Mouse (Mus musculus) heart, embryonic 15.5 days (tissue): ENCODE measurements at regions not wholly inside any gene's neighbourhood (a gene's known extent, or its start where the extent isn't known, plus 50 kb on each side); places are given as distances from the start of the nearest gene placed in this dataset.

ENCODE experiments used
- ATAC-seq: fragments of 200-750 bp; cut with Nextera tagmentation; replicated peaks from 2 replicates; pipeline ENCODE4 v1.8.0; 2017; ENCODE audit warnings: low read depth, moderate TSS enrichment; ENCODE audit not compliant: insufficient number of reproducible peaks, insufficient read depth, low FRiP score
- H3K27ac ChIP-seq: fragments of 300-500 bp; sonication (generic); 2 replicates; pipeline ENCODE4 v1.5.1; 2015; ENCODE audit warnings: mild to moderate bottlenecking, inconsistent platforms
- H3K27me3 ChIP-seq: fragments of 300-500 bp; sonication (generic); 2 replicates; pipeline ENCODE4 v1.6.1; 2015; ENCODE audit warnings: inconsistent platforms
- H3K36me3 ChIP-seq: fragments of 300-500 bp; sonication (generic); 2 replicates; pipeline ENCODE4 v1.6.1; 2015; ENCODE audit warnings: mild to moderate bottlenecking, inconsistent platforms
- H3K4me1 ChIP-seq: fragments of 300-500 bp; sonication (generic); replicated peaks from 2 replicates; pipeline ENCODE4 v1.6.1; 2015; ENCODE audit warnings: inconsistent platforms
- H3K4me2 ChIP-seq: fragments of 300-500 bp; sonication (generic); 2 replicates; pipeline ENCODE4 v1.6.1; 2015; ENCODE audit warnings: inconsistent platforms, mild to moderate bottlenecking, moderate library complexity
- H3K4me3 ChIP-seq: fragments of 300-500 bp; sonication (generic); 2 replicates; pipeline ENCODE4 v1.5.1; 2015; ENCODE audit warnings: mild to moderate bottlenecking, inconsistent platforms
- H3K9ac ChIP-seq: fragments of 300-500 bp; sonication (generic); 2 replicates; pipeline ENCODE4 v1.6.1; 2015; ENCODE audit warnings: mild to moderate bottlenecking, inconsistent platforms
- H3K9me3 ChIP-seq: fragments of 300-500 bp; sonication (generic); replicated peaks from 2 replicates; pipeline ENCODE4 v1.6.1; 2016; ENCODE audit warnings: inconsistent platforms
- WGBS: fragments of 180-500 bp; shearing (Covaris S2); methylation state at CpG from one replicate; pipeline ENCODE4 v1.1.7; 2015; ENCODE audit warnings: mixed read lengths; 5-methylcytosine and 5-hydroxymethylcytosine counted together

DNA sequence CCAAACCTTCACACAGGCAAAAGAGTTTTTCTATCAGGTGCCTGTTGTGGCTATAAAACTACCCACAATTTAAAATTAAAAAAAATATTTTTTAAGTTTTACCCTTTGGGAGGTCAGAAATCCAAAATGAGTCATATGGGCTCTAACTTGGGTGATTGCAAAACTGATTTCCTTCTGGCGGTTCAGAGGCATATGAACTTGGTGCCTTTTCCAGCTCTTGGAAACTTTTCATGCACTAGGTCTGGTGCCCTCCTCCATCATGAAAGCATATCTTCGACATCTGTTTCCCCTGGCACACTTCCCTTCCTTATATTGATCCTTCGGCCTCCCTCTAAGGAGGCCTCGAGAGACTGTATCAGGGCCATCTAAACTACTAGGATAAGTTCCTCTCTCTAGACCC is 168.8 kb downstream of the Gm45692 start:
- Histone ChIP-seq H3K27me3 (no peaks in the 10 kb centered on the region), H3K4me2 (no peak overlapping the region), H3K9me3 (no peaks in the 10 kb centered on the region), H3K4me3 (no peak overlapping the region), H3K4me1 (no peaks in the 10 kb centered on the region), H3K36me3 (no peaks in the 10 kb centered on the region), H3K9ac (no peak overlapping the region), H3K27ac (no peak overlapping the region)
- 78% methylated on average over 4 of the region's 4 CpGs for WGBS
- ATAC-seq = no peak

DNA sequence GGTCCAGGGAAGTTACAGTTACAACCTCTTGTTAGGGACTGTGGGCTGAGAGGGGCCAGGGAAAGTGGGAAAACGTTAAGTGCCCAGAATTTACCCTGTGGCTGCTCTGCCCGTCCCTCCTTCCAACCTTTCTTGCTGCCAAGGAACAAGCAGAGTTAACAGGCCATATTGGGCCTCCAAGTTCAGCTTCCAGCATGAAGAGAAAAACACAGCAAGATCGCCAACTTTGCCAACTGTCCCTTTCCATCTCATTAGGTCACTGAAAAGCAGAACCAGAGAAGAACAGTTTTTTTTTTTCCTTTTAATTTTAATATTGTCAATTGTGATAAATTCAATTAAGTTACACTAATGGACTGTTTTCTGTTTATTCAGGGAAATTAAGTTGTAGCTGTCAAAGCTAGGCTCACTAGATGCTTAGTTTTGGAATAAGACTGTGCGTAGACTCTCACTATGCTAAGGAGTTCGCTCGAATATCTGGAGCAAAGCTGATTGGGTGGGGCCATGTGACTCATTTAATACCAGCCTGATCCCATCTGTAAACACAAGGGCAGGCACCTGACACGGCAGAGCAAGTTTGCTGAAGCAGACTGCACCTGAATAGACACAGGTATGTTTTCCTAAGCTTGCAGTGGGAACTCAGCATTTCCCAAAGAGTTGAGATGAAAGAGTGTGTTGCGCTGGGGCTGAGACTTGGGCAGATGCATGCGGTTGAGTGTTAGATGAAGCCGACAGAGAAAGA is 178.9 kb downstream of the Gm45692 start:
- H3K27me3 ChIP-seq = no peaks in the 10 kb centered on the region
- H3K9me3 ChIP-seq = no peaks in the 10 kb centered on the region
- no peak overlapping the region for H3K4me3 ChIP-seq
- H3K4me1 ChIP-seq = no peaks in the 10 kb centered on the region
- H3K4me2 ChIP-seq = no peak overlapping the region
- H3K9ac ChIP-seq = no peak overlapping the region
- H3K36me3 ChIP-seq = no peaks in the 10 kb centered on the region
- no peak for ATAC-seq
- H3K27ac ChIP-seq = no peak overlapping the region
- WGBS = 80% methylated on average over 10 of the region's 10 CpGs

DNA sequence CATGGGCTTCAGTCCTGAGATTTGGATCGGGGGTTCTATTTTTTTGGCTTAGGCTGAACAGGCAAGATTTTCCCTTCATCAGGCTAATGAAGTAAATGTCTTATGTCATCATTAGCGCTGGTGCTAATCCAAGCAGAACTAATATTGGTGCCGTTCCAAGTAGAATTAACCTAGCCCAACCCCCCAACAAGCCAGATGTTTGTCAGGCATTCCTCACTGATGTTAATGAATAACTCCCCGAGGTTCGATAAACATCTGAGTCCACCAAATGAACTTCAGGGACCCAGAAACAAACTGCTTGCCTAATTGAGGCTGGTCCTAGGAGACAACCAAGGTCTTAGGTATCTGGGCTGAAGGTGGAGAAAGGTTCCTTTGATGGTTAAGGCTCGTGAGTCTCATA is 180.9 kb downstream of the Gm45692 start:
- 62% methylated on average over 6 of the region's 6 CpGs for WGBS
- Histone ChIP-seq H3K36me3 (no peaks in the 10 kb centered on the region), H3K9me3 (no peaks in the 10 kb centered on the region), H3K4me1 (no peaks in the 10 kb centered on the region), H3K4me3 (no peak overlapping the region), H3K27me3 (no peaks in the 10 kb centered on the region; the same call in 1 of the 2 replicates), H3K4me2 (no peak overlapping the region), H3K27ac (no peak overlapping the region), H3K9ac (no peak overlapping the region)
- no peak for ATAC-seq

DNA sequence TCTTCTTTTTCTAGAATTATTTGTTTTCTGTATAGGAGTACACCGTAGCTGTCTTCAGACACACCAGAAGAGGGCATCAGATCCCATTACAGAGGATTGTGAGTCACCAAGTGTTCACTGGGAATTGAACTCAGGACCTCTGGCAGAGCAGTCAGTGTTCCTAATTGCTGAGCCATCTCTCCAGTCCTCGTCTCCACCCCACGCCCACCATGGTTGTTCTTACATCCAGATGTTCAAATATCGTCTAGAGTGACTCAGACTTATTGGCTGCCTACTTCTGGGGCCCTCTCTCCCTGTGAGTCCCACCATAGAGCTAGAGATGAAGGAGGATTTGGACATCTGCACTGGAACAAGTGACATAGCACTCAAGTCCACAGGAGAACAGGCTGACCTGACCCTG is 182.6 kb downstream of the Gm45692 start:
- Histone ChIP-seq H3K4me1 (no peaks in the 10 kb centered on the region), H3K9me3 (no peaks in the 10 kb centered on the region), H3K4me2 (no peak overlapping the region), H3K4me3 (no peak overlapping the region), H3K27ac (no peak overlapping the region), H3K27me3 (no peaks in the 10 kb centered on the region; the same call in 1 of the 2 replicates), H3K36me3 (no peaks in the 10 kb centered on the region), H3K9ac (no peak overlapping the region)
- 82% methylated on average over 4 of the region's 4 CpGs for WGBS
- no peak for ATAC-seq

DNA sequence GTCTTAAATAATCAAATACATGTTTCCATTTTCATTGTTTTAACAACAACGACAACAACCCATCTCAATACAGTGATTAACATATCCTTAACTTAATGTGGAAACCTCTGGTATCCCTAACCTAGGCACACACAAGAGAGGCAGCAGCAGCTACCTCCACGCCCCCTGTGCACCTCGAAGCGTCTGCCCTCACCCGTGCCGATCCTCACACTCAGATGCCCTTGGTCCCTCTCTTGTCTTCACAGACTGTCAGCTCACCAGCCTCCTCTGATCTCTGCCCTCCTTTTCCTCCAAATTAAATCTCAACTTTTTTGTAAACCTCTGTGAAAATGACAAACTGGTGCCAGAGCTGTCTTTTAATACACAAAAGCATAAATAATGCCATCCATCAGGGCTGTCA is 185.2 kb downstream of the Gm45692 start:
- Histone ChIP-seq H3K36me3 (no peaks in the 10 kb centered on the region), H3K9me3 (no peaks in the 10 kb centered on the region), H3K27me3 (no peaks in the 10 kb centered on the region; the same call in 1 of the 2 replicates), H3K27ac (no peak overlapping the region), H3K4me2 (no peak overlapping the region), H3K4me3 (no peak overlapping the region), H3K9ac (no peak overlapping the region), H3K4me1 (no peaks in the 10 kb centered on the region)
- no peak for ATAC-seq
- 77% methylated on average over 6 of the region's 6 CpGs for WGBS

DNA sequence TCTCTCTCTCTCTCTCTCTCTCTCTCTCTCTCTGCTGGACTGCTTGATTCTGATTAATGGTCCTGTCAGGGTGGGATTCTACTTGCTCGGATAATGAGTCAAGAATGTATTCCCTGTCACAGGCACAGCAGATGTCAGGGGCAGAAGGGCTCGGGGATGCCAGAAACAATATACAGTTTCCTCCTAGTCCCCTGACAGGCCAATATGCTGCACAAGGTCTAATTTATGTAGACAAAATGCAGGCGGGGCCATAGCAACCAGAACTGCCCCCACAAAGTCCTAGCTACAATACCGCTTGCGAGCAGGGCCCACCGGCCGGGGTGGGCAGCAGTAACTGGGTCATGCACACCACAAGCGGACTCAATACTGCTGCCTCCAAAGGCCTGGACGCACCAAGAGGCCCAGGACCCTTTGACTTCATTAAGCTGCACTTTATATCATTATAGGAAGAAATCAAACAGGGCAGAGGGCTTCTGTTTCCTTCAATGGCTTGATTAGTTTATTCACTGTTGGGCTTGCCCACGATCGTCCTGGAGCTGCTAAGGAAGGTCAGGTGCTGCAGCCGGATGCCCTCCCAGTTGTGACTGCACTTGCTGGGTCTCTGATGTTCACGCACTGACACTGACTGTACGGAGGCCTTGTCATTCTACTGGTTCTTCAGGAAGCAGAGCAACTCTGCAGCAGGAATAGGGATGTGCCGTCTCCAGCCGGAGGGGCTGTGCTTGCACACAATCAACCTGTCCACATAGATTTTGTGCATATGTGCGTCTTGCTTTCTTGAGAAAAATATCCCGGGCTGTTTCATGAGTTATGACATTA is 185.9 kb downstream of the Gm45692 start:
- Histone ChIP-seq H3K36me3 (no peaks in the 10 kb centered on the region), H3K9me3 (no peaks in the 10 kb centered on the region), H3K27ac (no peak overlapping the region), H3K9ac (no peak overlapping the region), H3K4me1 (no peaks in the 10 kb centered on the region), H3K27me3 (no peaks in the 10 kb centered on the region; the same call in 1 of the 2 replicates), H3K4me3 (no peak overlapping the region), H3K4me2 (no peak overlapping the region)
- 64% methylated on average over 18 of the region's 18 CpGs for WGBS
- no peak for ATAC-seq

DNA sequence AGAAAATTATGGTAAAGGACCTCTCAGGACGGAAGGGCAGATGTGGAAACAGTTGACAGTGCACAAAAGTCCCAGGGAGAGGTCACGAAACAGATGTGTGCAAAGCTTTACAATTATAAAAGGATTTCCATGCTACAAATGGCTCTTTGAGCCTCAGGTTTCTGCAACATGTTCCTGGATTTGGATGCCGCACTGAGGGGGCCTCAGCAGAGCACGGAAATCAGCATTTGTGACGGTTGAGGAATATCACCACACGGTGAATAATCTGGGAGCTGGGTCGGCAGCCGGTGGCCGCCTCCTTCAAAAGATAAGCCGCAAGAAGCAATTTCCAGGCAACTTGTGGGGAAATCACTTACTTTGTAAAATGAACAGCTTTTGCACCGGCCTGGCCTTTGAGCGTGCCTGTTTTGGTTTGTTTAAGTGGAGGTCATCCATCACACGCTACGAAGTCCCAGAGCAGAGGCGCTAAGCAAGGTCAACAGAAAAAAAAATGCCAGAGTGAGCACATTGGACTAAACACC is 188.8 kb downstream of the Gm45692 start:
- no peak overlapping the region for H3K4me2 ChIP-seq
- WGBS = 49% methylated on average over 15 of the region's 15 CpGs
- no peak for ATAC-seq

DNA sequence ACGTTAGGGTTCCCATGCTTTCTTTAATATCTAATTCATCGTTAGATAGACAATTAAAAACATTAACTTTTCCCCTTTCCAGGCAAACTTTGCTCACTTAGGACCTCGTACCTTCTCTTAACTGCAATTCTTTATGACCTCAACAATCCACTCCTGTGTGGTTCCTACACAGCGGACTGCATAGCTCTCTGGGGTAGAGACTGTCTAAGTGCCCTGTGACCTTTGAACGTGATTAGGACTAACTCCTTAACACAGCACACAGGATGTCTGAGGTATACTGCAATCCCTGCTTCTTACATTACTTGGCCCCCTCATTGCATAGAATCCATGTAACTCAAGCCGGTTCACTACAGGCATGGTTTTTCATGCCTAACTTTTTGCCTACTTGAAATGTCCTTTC is 190.4 kb downstream of the Gm45692 start:
- no peaks in the 10 kb centered on the region for H3K36me3 ChIP-seq
- 75% methylated on average over 6 of the region's 6 CpGs for WGBS

More for the DNA sequence above, 188.8 kb downstream of the Gm45692 start:
- Histone ChIP-seq H3K36me3 (no peaks in the 10 kb centered on the region), H3K9me3 (no peaks in the 10 kb centered on the region), H3K4me3 (no peak overlapping the region), H3K27me3 (no peaks in the 10 kb centered on the region; the same call in 1 of the 2 replicates), H3K9ac (no peak overlapping the region), H3K27ac (no peak overlapping the region), H3K4me1 (no peaks in the 10 kb centered on the region)

DNA sequence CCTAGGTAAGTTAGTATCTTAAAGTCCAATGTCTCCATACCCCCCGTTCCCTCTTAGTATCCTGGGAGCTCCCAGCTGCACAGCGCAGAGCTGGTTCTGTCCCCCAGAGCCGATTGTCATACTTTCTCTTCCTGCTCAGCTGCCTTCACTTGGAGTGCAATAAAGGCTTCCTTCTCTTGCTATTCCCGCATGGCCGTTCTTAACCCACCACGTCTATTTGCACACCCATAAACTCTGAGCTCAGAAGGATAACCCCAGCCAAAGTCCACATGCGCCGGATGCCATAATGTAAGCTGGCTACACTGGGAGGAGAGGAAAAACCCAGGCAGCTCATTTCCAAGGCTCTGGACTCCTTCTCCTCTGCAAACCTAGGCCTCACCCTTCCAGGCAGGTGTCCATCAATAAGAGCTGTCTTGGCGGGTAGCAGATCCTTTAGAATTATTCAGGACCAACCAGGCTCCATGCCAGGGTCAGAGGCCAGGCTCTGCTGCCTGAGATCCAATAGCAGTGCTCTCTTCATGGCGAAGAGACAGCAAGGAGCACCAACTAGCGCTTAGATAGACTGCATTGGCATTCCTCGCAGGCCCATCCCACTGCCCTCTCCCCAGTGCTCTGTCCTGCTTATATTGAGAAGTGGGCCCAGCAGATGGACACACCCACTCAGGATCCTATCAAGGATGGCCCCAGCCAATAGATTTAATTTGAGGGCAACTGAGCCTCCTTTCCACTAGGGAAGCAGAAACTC is 204.4 kb downstream of the Gm45692 start:
- 89% methylated on average over 12 of the region's 12 CpGs for WGBS
- no peaks in the 10 kb centered on the region for H3K27me3 ChIP-seq

More for the DNA sequence above, 190.4 kb downstream of the Gm45692 start:
- ATAC-seq = no peak
- Histone ChIP-seq H3K27me3 (no peaks in the 10 kb centered on the region; the same call in 1 of the 2 replicates), H3K9ac (no peak overlapping the region), H3K27ac (no peak overlapping the region), H3K4me3 (no peak overlapping the region), H3K4me2 (no peak overlapping the region), H3K9me3 (no peaks in the 10 kb centered on the region), H3K4me1 (no peaks in the 10 kb centered on the region)

DNA sequence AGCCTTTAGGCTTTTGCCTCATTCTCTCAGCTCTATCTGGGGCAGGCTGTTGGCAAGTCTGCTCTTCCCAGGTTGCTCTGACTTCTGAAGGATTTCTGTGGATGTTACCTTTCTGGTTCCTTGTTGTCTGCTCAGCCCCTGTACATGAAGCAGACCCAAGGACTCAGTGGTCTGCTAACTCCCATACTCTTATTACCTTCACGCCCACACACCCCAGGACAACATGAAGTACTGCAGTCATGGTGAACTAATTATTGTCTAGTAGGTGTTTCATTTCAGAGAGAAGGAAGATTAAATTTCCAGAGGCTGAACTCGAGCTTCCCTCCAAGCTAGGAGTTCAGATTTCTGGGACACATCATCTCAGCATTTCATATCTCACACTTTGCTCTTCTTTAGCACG is 205.3 kb downstream of the Gm45692 start:
- Histone ChIP-seq H3K9ac (no peak overlapping the region), H3K4me1 (no peaks in the 10 kb centered on the region), H3K9me3 (no peaks in the 10 kb centered on the region), H3K4me3 (no peak overlapping the region), H3K27me3 (no peaks in the 10 kb centered on the region), H3K4me2 (no peak overlapping the region), H3K36me3 (no peaks in the 10 kb centered on the region), H3K27ac (no peak overlapping the region)
- WGBS = 55% methylated on average over 3 of the region's 3 CpGs
- no peak for ATAC-seq

More for the DNA sequence above, 204.4 kb downstream of the Gm45692 start:
- ATAC-seq = no peak
- H3K9ac ChIP-seq = no peak overlapping the region
- no peaks in the 10 kb centered on the region for H3K9me3 ChIP-seq
- no peak overlapping the region for H3K27ac ChIP-seq
- H3K4me1 ChIP-seq = no peaks in the 10 kb centered on the region
- no peak overlapping the region for H3K4me2 ChIP-seq
- H3K36me3 ChIP-seq = no peaks in the 10 kb centered on the region
- no peak overlapping the region for H3K4me3 ChIP-seq

DNA sequence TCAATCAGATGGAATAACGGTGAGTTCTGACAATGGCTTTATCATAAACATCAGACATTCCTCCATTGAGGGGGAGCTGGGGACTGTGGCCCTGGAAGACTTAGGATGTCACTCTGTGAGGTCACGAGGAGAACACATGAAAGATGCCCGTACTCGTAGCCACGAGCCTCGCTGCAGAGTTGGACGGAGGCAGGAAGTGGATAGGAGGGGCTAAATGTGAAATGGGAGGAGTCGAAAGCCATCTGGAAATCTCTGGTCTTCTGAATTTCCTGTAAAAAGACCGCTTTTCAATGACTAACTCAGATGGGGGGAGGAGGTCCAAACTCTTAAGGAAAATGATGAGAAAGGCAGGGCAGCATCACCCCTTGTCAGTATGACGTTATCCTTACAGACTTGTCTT is 210.5 kb downstream of the Gm45692 start:
- Histone ChIP-seq H3K4me3 (peak overlapping the region; percentile 6; the same call in 1 of the 2 replicates), H3K4me2 (peak overlapping the region; percentile 46)

More for the DNA sequence above, 210.5 kb downstream of the Gm45692 start:
- Histone ChIP-seq H3K9ac (no peak overlapping the region), H3K27me3 (no peaks in the 10 kb centered on the region), H3K9me3 (no peaks in the 10 kb centered on the region), H3K4me1 (no peaks in the 10 kb centered on the region), H3K36me3 (no peaks in the 10 kb centered on the region), H3K27ac (no peak overlapping the region)
- no peak for ATAC-seq
- 54% methylated on average over 10 of the region's 10 CpGs for WGBS
